Mouse (Mus musculus): ENCODE data around the gene Ston2.

The Ston2 gene

DNA sequence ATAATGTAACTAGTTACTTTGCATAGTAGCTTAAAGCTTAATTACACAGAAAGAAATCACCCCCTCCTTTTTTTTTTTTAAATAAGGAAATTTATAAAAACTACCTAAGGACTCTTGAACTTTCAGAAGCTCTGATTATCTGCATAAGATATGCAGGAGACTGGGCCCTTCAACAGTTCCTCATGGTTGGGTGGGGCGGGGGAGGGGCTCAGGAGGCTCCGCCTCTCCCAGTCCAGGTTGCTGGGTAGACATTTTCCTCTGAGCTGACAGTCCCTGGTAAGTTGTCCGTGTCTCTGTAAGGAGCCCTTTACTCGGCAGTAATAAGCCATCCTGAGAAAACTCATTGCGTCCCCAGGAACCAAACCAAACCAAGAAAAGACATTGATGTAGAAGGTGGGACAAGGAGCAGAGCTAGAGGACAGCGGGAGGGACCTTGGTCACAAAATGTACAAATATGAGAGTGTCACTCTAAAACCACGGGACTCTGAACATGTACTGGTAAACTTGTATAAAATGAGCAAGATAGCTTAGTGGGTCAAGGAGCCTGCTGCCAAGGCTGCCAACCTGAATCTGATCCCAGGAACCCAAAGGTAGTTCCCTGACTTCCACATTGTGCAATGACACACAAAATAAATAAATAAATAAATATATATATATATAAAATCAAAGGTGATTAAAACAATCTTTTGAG, 88.6 kb downstream of the Ston2 start:
- no peak for DNase-seq (ENCODE audit: low read depth)

GRCm38 (mm10) chr12:91696231-91696630, 92.0 kb downstream of the Ston2 start:
- no peak for DNase-seq (ENCODE audit: low read depth)

- no peak for DNase-seq (ENCODE audit: low read depth)
Measured at GRCm38 (mm10) chr12:91695761-91696160, 92.4 kb downstream of the Ston2 start.

DNA sequence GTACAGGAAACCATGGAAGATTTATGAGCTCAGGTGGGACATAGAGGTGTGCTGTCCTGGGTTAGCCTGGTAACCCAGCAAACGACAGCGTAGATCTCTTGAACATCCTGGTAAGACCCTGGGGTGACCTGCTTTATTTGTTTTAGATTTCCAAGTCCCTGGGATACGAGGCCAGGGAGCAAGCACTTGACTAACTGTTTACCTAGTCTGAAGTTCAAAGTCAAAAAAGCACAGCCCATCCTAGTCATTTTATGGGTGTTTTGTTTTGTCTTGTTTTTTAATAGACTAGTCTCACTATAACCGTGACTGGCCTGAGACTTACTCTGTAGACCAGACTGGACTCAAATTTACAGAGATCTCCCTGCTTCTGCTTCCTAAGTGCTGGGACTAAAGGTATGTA, 93.4 kb downstream of the Ston2 start:
- no peak for DNase-seq (ENCODE audit: low read depth)

DNA sequence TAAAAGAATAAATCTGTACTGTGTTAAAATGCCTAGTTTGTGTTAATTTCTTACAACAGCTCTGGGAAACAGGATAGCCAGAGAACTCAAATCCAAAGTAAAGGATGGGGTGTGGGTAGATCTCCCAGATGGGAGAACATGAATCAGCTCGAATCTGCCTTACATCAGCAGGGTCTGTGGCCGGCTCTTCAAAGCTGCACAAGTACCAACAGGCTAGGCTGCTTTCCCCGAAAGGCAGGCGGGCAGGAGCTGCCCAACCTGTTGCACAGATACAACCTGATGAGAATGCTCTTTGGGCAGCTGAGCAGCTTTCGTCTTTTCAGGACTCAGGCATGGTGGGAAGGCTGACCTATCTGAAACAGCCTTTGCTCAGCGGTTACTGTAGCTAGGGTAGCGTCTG, 94.6 kb downstream of the Ston2 start:
- DNase-seq (ENCODE audit: low read depth), result no peak

DNA sequence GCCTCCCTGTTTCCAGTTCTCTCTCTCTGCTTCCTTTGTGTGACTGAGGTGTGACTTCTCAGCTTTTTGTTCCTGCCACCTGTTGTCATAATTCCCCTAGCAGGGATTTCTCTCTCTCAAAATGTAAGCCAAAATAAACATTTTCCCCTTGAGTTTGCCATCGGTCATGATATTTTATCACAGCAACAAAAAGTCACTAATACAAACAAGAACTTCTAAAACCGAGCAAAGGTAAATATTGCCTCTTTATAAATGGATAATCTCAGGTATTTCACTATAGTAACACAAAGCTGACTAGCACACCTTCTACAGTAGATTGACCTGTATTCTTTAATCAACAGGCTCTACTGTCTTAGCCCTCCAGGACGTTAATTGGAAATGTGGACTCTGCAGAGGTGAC, 95.2 kb downstream of the Ston2 start:
- no peak for DNase-seq (ENCODE audit: low read depth)

DNA sequence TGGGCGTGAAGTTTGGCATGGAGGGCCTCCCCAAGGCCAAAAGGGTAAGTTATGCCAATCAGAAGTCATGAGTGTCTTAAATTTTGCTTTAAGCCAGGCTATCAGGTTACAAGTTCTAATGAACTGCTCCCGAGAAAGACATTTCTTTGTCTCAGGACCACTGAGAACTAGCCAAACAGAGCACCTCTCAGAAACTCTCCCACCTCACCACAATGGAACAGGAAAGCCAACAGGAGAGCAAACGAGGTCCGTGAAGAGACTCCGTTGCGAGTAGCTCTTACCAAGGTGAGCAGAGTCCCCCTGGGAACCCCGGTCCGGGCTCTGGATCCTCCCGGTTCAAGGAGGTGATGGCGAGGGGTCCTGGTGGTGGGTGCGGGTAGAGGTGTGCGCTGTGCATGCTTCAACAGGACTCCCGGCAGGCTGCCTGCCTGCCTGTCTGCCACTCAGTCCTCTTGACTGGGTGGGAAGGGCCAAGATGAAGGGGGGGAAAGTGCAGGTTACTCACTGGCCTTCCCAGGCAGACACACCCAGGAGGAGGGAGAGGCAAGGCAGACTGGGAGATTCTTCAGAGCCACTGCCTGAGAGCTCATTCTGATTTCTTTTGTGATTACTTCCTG, 102.4 kb downstream of the Ston2 start:
- no peak for DNase-seq (ENCODE audit: low read depth)

GRCm38 (mm10) chr12:91684840-91685415, 103.3 kb downstream of the Ston2 start:
- DNase-seq (ENCODE audit: low read depth), result no peak

- DNase-seq (ENCODE audit: low read depth), result no peak
Measured at GRCm38 (mm10) chr12:91684101-91684839, 103.9 kb downstream of the Ston2 start.

DNA sequence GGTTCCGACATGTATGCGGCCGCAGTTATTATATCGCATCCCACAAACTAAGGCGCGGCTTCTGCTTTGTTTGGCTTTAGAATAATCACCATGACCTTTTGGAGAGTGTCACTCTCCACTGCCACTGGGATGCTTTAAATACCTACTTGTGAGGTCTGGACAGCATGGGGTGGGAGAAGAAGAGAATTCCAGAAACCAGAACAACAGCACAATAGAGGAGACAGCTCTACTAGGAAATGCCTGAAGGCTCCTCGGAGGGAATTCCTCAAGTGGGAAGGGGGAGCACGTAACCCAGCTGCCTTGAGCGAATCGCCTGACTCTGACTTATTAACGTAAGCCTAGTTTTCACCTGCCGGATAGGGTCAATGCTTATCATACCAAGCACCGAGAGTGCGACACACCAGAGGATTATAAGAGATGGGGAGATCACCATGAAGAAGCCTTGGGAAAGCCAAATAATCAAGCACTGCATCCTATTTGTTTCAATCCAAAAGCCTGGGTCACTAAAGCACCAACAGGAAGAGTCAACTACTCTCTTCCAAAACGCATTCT, 104.6 kb downstream of the Ston2 start:
- no peak for DNase-seq (ENCODE audit: low read depth)

- no peak for DNase-seq (ENCODE audit: low read depth)
Measured at GRCm38 (mm10) chr12:91683096-91683495, 105.1 kb downstream of the Ston2 start.

- DNase-seq (ENCODE audit: low read depth), result no peak
Measured at GRCm38 (mm10) chr12:91679320-91680064, 108.7 kb downstream of the Ston2 start.

DNA sequence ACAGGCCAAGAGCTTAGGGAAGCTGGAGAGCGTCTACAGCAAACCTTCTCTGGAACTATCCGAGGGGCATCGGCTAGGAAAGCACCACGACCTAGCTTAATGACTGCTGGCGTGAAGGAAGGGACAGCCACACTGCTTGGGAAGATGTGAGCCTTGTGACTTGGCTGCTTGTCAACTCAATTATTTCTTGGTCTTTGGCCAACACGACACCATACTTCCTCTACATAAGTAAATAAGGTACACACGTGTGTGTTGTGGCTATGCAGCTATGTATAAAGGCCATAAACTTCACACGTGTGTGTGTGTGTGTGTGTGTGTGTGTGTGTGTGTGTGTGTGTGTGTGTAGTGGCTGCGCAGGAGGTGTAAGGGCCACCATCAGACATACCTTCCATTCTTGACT, 112.2 kb downstream of the Ston2 start:
- peak; percentile 64 for DNase-seq (ENCODE audit: low read depth)

GRCm38 (mm10) chr12:91673141-91673540, 115.0 kb downstream of the Ston2 start:
- peak; percentile 54 for DNase-seq (ENCODE audit: low read depth)

- no peak for DNase-seq (ENCODE audit: low read depth)
Measured at GRCm38 (mm10) chr12:91672528-91672927, 115.7 kb downstream of the Ston2 start.

DNA sequence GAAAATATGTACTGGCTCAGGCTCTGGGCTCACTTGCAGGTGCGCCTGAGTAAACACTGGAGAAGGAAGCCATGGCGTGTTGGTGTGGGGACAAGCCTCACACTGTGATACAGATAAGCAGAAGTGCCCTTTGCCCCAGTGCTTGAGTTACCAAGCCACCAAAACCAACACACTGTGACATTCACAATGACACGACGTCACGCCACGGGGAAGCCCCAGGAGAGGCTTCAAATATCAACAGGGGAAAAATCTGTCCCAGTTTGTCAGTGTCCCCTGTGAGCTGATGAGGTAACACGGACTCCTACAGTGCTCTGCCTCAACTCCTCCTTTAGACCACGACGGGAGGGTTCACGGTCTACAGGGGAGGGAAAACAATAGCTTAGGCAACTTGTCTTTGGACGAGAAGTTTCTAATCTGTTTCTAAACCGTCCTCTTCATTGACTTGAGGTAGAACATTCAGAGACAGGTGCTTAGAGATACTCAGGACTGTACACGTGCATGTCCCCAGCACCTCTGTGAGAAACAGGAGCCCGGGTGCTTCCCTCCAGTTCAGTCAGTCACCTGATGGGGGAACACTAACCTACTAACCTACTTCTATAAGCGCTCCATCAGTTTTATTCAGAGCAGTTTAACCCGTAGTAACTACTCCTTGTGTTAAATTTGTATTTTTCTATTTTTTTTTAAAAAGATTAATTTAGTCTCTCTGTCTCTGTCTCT, 119.5 kb downstream of the Ston2 start:
- peak; percentile 84 for DNase-seq (ENCODE audit: low read depth)

- peak; percentile 35 for DNase-seq (ENCODE audit: low read depth)
Measured at GRCm38 (mm10) chr12:91667741-91668140, 120.4 kb downstream of the Ston2 start.

DNA sequence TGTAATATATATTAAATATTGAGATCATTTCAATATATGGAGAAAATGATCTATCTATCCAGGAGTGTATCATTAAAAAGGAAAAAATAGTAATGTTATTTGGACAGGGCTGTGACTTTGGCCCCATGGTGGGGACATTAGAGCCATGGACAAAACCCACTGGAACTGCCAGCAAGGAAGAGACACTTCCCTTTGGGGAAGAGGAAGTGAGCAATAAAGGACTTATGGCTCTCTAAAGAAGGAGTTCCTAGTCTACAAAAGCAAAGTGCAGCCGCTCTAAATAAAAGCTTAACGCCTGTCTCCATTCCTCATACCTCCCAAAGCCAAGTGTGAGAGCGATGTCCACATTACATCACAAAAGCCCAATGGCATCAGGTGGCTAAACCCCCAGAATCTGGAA, 121.6 kb downstream of the Ston2 start:
- DNase-seq (ENCODE audit: low read depth), result no peak

DNA sequence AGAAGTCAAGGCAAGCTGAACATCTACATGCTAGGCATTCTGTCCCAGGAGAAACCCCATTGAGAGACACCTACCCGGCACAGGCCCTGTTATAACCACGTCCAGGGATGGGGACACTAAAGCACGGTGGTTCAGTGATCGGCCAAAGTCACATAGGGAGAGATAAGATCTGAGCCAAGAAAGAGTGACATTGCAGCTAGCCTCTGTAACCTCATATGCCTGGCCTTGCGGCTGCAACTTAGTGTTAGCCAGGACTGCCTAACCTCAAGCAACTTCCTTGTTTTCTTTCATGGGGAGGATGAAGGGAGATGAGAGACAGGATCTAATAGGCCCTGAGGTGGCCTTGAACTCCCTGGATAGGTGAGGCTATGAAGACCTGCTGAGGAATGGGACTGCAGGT, 122.8 kb downstream of the Ston2 start:
- peak; percentile 83 for DNase-seq (ENCODE audit: low read depth)

DNA sequence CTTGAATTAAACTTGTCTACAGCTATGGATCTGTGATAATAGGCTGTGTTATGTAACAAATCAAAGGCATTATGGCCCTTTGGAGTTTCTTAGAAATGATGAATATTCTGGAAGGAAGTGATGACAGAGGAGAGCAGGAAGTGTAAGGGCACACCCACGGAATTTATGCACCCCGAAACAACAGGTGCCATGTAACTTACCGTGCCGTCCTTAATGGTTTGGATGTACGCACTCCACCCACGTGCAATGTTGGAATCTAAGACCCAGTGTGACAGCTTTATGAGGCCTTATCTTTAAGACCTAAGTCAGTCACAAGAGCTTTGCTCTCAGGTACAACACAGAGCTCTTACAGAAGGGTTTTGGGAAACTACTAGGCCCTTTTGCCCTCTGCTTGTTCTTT, 124.9 kb downstream of the Ston2 start:
- DNase-seq (ENCODE audit: low read depth), result no peak

- no peak for DNase-seq (ENCODE audit: low read depth)
Measured at GRCm38 (mm10) chr12:91662844-91663243, 125.3 kb downstream of the Ston2 start.
